Comparison of ENCODE assay signal across 15 mouse cellular contexts in genomic region chr15:54358731-54359130, GRCm38 (mm10).
"Had no signal": no experiment of that assay in that cellular context is flagged by ENCODE, and none has a peak within 500 bp of the region (broad histone marks: within the 10 kb centered on the region; RNA-seq: fewer than 3 reads in every experiment).

No protein-coding gene starts in this region.

- H3K27ac ChIP-seq: kidney, postnatal 0 days; left cerebral cortex, adult 2 months; liver, embryonic 13.5 days; neural tube, embryonic 12.5 days; neural tube, embryonic 15.5 days had no signal

- H3K4me3 ChIP-seq: left cerebral cortex, adult 2 months; liver, embryonic 13.5 days; neural tube, embryonic 12.5 days; neural tube, embryonic 15.5 days had no signal

- DNase-seq: kidney, postnatal 36 days; layer of hippocampus, postnatal 36 days; liver, embryonic 13.5 days; lung, adult 2 months; lung, postnatal 14 days; lung, postnatal 4 days; midbrain, embryonic 14.5 days; retina, postnatal 1 day; right cerebral cortex, postnatal 25 days; thymus, adult 18-20 months; thymus, postnatal 36 days had no signal
